Mouse (Mus musculus): Measurements from ENCODE around the gene Ddx59. TPM values are rescaled to one million over a fixed set of nuclear protein-coding genes. Genes with fewer than 3 reads are reported as not detected.

The Ddx59 gene
- polyA plus RNA-seq (2011; ENCODE audit: insufficient read length, low read depth, missing spikeins) = 7.0 and 7.5 TPM in 2 replicates

DNA sequence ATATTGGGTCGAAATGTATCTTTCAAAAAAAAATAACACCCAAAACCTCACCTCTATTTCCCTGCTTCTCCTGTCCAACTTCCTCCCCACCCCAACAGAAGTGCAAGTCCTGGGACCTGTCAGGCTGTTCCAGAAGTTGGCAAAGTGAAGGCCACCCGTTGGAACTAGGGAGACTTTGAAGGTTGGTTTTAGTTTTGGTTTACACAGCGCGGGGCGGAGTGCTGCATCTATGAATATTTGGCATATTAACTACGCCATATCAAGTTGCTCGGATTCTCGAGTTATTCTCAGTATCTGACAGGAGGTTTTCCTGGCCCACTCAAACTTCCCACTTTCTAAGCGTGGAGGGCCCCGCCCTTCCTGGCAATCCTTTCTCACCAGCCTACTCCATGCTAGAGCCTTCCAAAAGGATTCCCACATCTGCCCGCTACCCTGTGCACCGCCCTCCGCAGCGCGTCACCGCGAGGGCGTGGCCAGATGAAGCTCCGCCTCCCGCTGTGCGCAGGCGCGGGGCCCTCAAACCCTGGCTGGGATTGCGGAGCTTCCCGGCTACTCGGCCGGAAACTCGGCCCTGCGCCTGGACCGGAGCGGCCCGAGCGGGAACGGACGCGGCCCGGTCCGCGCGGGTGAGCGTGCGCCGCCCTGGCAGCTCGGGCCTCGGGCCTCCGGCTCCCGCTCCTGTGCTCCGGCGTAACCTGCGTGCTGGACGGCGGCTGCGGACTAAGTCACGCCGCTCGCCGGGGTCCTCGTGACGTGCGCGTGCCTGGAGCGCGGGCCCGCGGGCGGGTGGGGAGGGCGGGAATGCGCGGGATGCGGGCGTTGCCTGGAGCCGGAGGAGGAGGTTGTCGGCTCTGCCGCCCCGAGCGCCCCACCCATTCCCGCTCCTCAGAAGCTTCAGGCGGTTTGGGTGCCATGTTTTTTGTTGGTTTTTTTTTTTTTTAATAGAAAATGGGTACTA, at the start of gene Ddx59:
Ddx59 (plus strand) TSS at position 474 of the 958 bp plus-strand sequence.
- TF ChIP-seq POLR2A (IDR thresholded peaks at IDR 0.05; ENCODE audit: low read depth, low read length) (peak; percentile 74), CTCF (IDR thresholded peaks at IDR 0.05; ENCODE audit: borderline replicate concordance, insufficient read depth, low read length) (no peak)
- Histone ChIP-seq H3K4me3 (ENCODE audit: insufficient read depth, low read length) (peak within 1 kb of the TSS; percentile 48), H3K4me1 (ENCODE audit: control insufficient read depth, insufficient read depth, low read length) (no peaks in the 10 kb centered on the region), H3K27ac (ENCODE audit: insufficient read depth, low read length) (peak within 1 kb of the TSS; percentile 97)

DNA sequence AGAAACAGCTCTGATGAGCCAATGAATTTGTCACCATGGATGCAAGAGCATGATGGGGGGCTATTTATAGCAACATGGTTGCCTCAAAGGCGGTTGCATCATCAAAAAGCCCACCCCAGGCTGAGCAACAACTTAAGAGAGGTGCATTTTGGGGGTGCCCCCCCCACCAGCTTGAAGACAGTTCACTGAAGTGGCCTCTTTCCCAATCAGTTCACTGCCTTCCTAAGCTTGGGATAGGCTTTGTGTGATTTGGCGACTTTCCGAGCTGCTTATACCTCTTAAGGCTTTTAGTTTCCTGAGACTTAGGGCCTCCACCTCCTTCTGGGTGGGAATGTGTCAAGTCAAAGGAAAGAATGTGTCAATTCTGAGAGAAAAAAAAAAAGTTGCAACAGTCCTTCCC, 49.1 kb upstream of the Ddx59 start:
- TF ChIP-seq POLR2A (IDR thresholded peaks at IDR 0.05; ENCODE audit: low read depth, low read length) (no peak), CTCF (IDR thresholded peaks at IDR 0.05; ENCODE audit: borderline replicate concordance, insufficient read depth, low read length) (no peak)
- Histone ChIP-seq H3K4me3 (ENCODE audit: insufficient read depth, low read length) (no peak overlapping the region), H3K27ac (ENCODE audit: insufficient read depth, low read length) (no peak overlapping the region), H3K4me1 (ENCODE audit: control insufficient read depth, insufficient read depth, low read length) (no peaks in the 10 kb centered on the region)

DNA sequence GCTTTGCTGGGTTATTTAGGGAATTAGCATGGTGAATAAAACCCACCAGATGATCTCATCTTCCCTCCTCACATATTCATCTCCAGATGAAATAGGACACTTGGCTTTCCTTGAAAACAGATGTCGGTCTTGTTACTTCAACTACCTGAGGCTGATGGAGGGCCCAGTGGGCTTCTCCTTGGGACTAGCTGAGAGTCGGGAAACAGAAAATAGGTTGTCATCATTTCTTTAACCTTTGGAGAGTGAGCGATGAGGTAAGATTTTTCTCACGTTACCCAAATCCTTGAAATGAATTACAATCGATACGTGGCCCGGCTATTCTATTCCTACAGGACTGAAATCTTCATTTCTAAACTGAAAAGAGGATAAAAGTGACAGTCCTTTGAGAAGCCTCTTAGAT, 35.8 kb upstream of the Ddx59 start:
- H3K27ac ChIP-seq (ENCODE audit: insufficient read depth, low read length) = no peak overlapping the region

DNA sequence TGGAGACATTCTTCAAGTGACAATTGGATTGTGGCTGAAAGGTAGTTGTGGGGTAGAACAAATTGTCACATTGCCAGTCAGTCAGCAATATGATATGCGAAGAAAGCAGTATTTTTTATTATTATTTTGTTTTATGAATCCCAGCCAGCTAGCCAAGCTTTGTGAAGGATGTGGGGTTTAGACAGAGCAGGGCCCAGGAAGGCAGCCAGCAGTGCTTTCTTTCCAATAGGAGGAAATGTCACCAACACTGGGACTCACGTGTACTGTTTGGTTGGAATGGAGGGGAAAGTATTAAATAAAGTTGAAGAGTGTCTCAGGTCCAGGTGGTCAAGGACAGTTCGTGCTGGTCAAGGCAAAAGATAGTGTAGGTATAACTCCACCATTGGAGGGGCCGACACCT, 34.9 kb upstream of the Ddx59 start:
- no peaks in the 10 kb centered on the region for H3K4me1 ChIP-seq (ENCODE audit: control insufficient read depth, insufficient read depth, low read length)
- TF ChIP-seq CTCF (IDR thresholded peaks at IDR 0.05; ENCODE audit: borderline replicate concordance, insufficient read depth, low read length) (no peak), POLR2A (IDR thresholded peaks at IDR 0.05; ENCODE audit: low read depth, low read length) (no peak)
- H3K4me3 ChIP-seq (ENCODE audit: insufficient read depth, low read length) = no peak overlapping the region
- H3K27ac ChIP-seq (ENCODE audit: insufficient read depth, low read length) = no peak overlapping the region

More for the DNA sequence above, 35.8 kb upstream of the Ddx59 start:
- Histone ChIP-seq H3K4me3 (ENCODE audit: insufficient read depth, low read length) (no peak overlapping the region), H3K4me1 (ENCODE audit: control insufficient read depth, insufficient read depth, low read length) (no peaks in the 10 kb centered on the region)
- TF ChIP-seq POLR2A (IDR thresholded peaks at IDR 0.05; ENCODE audit: low read depth, low read length) (no peak), CTCF (IDR thresholded peaks at IDR 0.05; ENCODE audit: borderline replicate concordance, insufficient read depth, low read length) (no peak)

DNA sequence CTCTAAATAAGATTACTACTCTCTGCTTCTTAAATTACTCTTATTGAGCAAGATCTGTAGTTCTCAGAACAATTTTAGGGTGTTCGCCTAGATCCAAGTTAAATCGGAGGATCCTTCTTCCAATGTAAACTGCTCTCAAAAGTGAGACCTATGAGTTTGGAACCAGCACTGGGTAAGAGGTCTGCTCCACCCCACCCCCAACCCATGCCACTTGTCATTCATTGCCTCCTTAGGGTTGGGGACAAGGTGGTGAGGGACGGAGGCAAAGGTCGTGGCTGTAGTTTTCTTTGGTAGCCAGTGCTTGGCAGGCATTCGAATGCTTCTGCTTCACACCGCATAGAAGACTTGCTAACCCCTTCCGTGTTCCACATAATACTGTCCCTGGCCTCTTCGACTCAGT, 34.5 kb upstream of the Ddx59 start:
- Histone ChIP-seq H3K4me1 (ENCODE audit: control insufficient read depth, insufficient read depth, low read length) (no peaks in the 10 kb centered on the region), H3K4me3 (ENCODE audit: insufficient read depth, low read length) (no peak overlapping the region), H3K27ac (ENCODE audit: insufficient read depth, low read length) (no peak overlapping the region)
- TF ChIP-seq CTCF (IDR thresholded peaks at IDR 0.05; ENCODE audit: borderline replicate concordance, insufficient read depth, low read length) = no peak
- no peak for TF ChIP-seq POLR2A (IDR thresholded peaks at IDR 0.05; ENCODE audit: low read depth, low read length)

DNA sequence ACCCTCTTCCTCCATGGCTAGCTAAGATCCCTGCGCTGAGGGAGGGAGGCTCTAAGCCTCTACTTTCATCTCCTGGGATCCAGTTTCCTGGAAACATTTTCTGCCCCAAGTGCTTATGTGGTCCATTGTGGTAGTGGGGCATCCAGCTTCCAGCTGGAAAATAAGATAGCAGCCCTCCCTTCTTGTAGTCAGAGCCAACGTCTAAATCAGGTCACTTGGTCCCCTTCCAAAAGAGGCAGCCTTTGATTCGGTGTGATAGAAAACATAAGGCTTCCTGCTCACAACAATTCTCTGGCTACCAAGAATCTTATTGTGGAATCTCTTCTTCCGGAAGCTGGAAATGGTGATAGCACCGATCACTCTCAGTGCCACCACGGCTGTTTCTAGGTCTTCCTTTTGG, 33.9 kb upstream of the Ddx59 start:
- Histone ChIP-seq H3K4me1 (ENCODE audit: control insufficient read depth, insufficient read depth, low read length) (no peaks in the 10 kb centered on the region), H3K27ac (ENCODE audit: insufficient read depth, low read length) (no peak overlapping the region), H3K4me3 (ENCODE audit: insufficient read depth, low read length) (no peak overlapping the region)
- no peak for TF ChIP-seq POLR2A (IDR thresholded peaks at IDR 0.05; ENCODE audit: low read depth, low read length)
- TF ChIP-seq CTCF (IDR thresholded peaks at IDR 0.05; ENCODE audit: borderline replicate concordance, insufficient read depth, low read length) = no peak

DNA sequence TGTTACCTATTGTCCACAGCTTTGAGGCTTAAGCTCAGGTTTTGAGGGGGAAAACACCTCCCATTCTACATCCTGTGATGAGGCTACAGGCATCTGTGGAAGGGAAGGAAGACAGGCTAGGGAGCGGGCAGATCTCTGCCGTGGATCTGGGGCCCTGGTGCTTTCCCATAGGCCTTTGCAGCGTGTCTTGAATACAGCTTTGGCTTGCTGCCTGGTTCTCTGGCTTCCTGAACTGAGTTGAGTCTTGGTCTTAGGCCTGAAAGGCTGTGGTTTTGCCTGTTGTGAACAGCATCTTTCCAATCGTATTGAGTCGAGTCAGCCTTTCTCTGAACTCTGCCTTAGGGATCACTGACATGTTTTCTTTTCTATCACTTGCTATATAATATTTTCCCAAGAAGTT, 33.5 kb upstream of the Ddx59 start:
- H3K27ac ChIP-seq (ENCODE audit: insufficient read depth, low read length) = no peak overlapping the region
- H3K4me1 ChIP-seq (ENCODE audit: control insufficient read depth, insufficient read depth, low read length) = no peaks in the 10 kb centered on the region
- no peak overlapping the region for H3K4me3 ChIP-seq (ENCODE audit: insufficient read depth, low read length)
- TF ChIP-seq POLR2A (IDR thresholded peaks at IDR 0.05; ENCODE audit: low read depth, low read length) = no peak
- TF ChIP-seq CTCF (IDR thresholded peaks at IDR 0.05; ENCODE audit: borderline replicate concordance, insufficient read depth, low read length) = no peak

DNA sequence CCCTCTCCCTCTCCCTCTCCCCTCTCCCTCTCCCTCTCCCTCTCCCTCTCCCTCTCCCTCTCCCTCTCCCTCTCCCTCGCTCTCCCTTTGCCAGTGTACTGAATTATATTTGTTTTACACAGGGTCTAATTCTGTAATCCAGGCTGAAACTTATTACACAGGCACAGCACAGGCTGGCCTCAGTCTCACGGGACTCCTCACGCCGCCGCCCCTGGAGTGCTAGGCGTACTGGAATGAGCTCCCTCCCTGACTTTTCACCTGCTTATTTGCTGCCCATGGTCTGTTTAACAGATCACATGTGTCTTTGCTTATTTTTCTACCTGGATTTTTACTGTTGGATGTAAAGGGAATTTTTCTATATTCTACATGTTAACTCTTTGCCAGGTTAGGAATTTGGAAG, 28.2 kb upstream of the Ddx59 start:
- no peak overlapping the region for H3K27ac ChIP-seq (ENCODE audit: insufficient read depth, low read length)
- H3K4me3 ChIP-seq (ENCODE audit: insufficient read depth, low read length) = no peak overlapping the region
- H3K4me1 ChIP-seq (ENCODE audit: control insufficient read depth, insufficient read depth, low read length) = no peaks in the 10 kb centered on the region
- TF ChIP-seq POLR2A (IDR thresholded peaks at IDR 0.05; ENCODE audit: low read depth, low read length) = no peak
- TF ChIP-seq CTCF (IDR thresholded peaks at IDR 0.05; ENCODE audit: borderline replicate concordance, insufficient read depth, low read length) = no peak

DNA sequence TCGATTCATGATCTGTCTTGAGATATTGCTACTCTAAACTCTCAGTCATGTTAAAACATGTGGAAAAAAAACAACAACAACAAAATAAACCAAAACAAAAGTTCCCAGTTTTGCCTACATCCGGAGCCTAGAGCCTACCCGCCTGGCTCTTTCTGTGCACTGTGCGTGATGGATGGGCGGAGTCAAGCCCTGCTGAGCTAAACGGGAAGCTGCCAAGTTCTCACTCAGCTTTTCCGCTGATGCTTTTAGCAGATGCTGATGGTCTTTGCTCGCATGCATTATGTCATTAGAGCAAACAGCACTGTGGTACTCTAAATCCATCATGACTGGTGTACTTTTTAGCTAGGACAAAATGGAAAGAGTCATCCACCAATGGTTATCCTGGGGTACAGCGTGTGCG, 20.6 kb upstream of the Ddx59 start:
- H3K4me1 ChIP-seq (ENCODE audit: control insufficient read depth, insufficient read depth, low read length) = no peaks in the 10 kb centered on the region
- no peak overlapping the region for H3K4me3 ChIP-seq (ENCODE audit: insufficient read depth, low read length)
- TF ChIP-seq CTCF (IDR thresholded peaks at IDR 0.05; ENCODE audit: borderline replicate concordance, insufficient read depth, low read length) (no peak), POLR2A (IDR thresholded peaks at IDR 0.05; ENCODE audit: low read depth, low read length) (no peak)
- H3K27ac ChIP-seq (ENCODE audit: insufficient read depth, low read length) = no peak overlapping the region

DNA sequence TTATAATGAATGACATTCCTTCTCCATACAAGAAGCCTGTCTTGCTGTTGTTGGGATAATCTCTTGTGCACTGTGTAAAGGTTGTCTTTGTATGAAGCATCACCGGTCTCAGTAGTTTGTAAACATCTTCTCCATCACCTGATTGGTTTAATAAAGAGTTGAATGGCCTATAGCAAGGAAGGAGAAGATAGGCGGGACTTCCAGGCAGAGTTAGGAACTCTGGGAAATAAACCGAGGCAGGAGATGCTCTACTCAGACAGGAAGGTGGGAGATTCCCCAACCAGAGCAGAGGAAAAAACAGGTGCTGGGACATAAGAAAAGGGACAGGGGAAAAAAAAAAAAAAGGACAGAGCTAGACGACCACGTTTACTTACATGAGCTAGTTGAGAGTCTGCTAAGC, 20.0 kb upstream of the Ddx59 start:
- no peak overlapping the region for H3K27ac ChIP-seq (ENCODE audit: insufficient read depth, low read length)
- TF ChIP-seq CTCF (IDR thresholded peaks at IDR 0.05; ENCODE audit: borderline replicate concordance, insufficient read depth, low read length) (no peak), POLR2A (IDR thresholded peaks at IDR 0.05; ENCODE audit: low read depth, low read length) (no peak)
- no peak overlapping the region for H3K4me3 ChIP-seq (ENCODE audit: insufficient read depth, low read length)
- no peaks in the 10 kb centered on the region for H3K4me1 ChIP-seq (ENCODE audit: control insufficient read depth, insufficient read depth, low read length)
